Mouse (Mus musculus): ENCODE data around the gene Iqgap2. TPM values are rescaled to one million over a fixed set of nuclear protein-coding genes. Genes with fewer than 3 reads are reported as not detected.
A peak's percentile ranks its signal among the peaks of the same experiment; 100 is the strongest.

Gene Iqgap2
- polyA plus RNA-seq, 1 experiment from 2014 or later = 3.9 TPM

- H3K36me3 ChIP-seq (ENCODE audit: control insufficient read depth, insufficient read depth, low read length) = no peaks in the 10 kb centered on the region
- H3K4me1 ChIP-seq (ENCODE audit: control insufficient read depth in 2 of 2, insufficient read depth in 2 of 2, low read length in 2 of 2) = peaks cover 8 to 31% of the 10 kb centered on the region in 2 experiments
- no peaks in the 10 kb centered on the region for H3K27me3 ChIP-seq (ENCODE audit: control insufficient read depth, insufficient read depth, low read length)
- no peak for ATAC-seq (ENCODE audit: insufficient number of reproducible peaks, insufficient read depth, low FRiP score, low read depth)
- H3K27ac ChIP-seq (replicated peaks in 1 of 2; ENCODE audit: control insufficient read depth in 1 of 2, insufficient read depth in 1 of 2, low read depth in 2 of 2, low read length in 2 of 2) = peak overlapping the region in 1 of 2 experiments; percentile 86; a peak in 2 of 4 replicates
- H3K9me3 ChIP-seq (ENCODE audit: control insufficient read depth, low read length) = no peaks in the 10 kb centered on the region
- 63% methylated on average over 2 of the region's 2 CpGs for WGBS
- no peak overlapping the region for H3K9ac ChIP-seq (ENCODE audit: low read length)
- H3K4me3 ChIP-seq (ENCODE audit: control insufficient read depth in 1 of 2, insufficient read depth in 1 of 2, low read depth in 1 of 2, low read length in 2 of 2) = no peak overlapping the region
- H3K4me2 ChIP-seq (ENCODE audit: low read length) = no peak overlapping the region
These were observed 258.3 kb downstream of the Iqgap2 start for GRCm38 (mm10) chr13:95633384-95633783.

- no peak overlapping the region for H3K4me3 ChIP-seq (ENCODE audit: control insufficient read depth in 1 of 2, insufficient read depth in 1 of 2, low read depth in 1 of 2, low read length in 2 of 2)
- peaks cover 4 to 24% of the 10 kb centered on the region in 2 experiments; a peak in 3 of 4 replicates for H3K4me1 ChIP-seq (ENCODE audit: control insufficient read depth in 2 of 2, insufficient read depth in 2 of 2, low read length in 2 of 2)
- H3K27ac ChIP-seq (replicated peaks in 1 of 2; ENCODE audit: control insufficient read depth in 1 of 2, insufficient read depth in 1 of 2, low read depth in 2 of 2, low read length in 2 of 2) = 0 out of 4 replicates have a peak overlapping the region, but pooled peaks of 1 of the 2 experiments have one; percentile 86
- H3K27me3 ChIP-seq (ENCODE audit: control insufficient read depth, insufficient read depth, low read length) = no peaks in the 10 kb centered on the region
- ATAC-seq (ENCODE audit: insufficient number of reproducible peaks, insufficient read depth, low FRiP score, low read depth) = no peak
- H3K4me2 ChIP-seq (ENCODE audit: low read length) = no peak overlapping the region
- no peaks in the 10 kb centered on the region for H3K9me3 ChIP-seq (ENCODE audit: control insufficient read depth, low read length)
- H3K36me3 ChIP-seq (ENCODE audit: control insufficient read depth, insufficient read depth, low read length) = no peaks in the 10 kb centered on the region
- WGBS = 86% methylated on average over 6 of the region's 6 CpGs
- no peak overlapping the region for H3K9ac ChIP-seq (ENCODE audit: low read length)
These were observed 259.6 kb downstream of the Iqgap2 start for GRCm38 (mm10) chr13:95632144-95632543.

GRCm38 (mm10) chr13:95630747-95631146 is 261.0 kb downstream of the Iqgap2 start:
- H3K9me3 ChIP-seq (ENCODE audit: control insufficient read depth, low read length) = no peaks in the 10 kb centered on the region
- no peak overlapping the region for H3K27ac ChIP-seq (replicated peaks in 1 of 2; ENCODE audit: control insufficient read depth in 1 of 2, insufficient read depth in 1 of 2, low read depth in 2 of 2, low read length in 2 of 2)
- no peak overlapping the region for H3K4me2 ChIP-seq (ENCODE audit: low read length)
- WGBS = 58% methylated on average over 2 of the region's 2 CpGs
- no peaks in the 10 kb centered on the region for H3K27me3 ChIP-seq (ENCODE audit: control insufficient read depth, insufficient read depth, low read length)
- no peak for ATAC-seq (ENCODE audit: insufficient number of reproducible peaks, insufficient read depth, low FRiP score, low read depth)
- H3K9ac ChIP-seq (ENCODE audit: low read length) = no peak overlapping the region
- peaks cover 6 to 24% of the 10 kb centered on the region in 2 experiments; a peak in 3 of 4 replicates for H3K4me1 ChIP-seq (ENCODE audit: control insufficient read depth in 2 of 2, insufficient read depth in 2 of 2, low read length in 2 of 2)
- no peak overlapping the region for H3K4me3 ChIP-seq (ENCODE audit: control insufficient read depth in 1 of 2, insufficient read depth in 1 of 2, low read depth in 1 of 2, low read length in 2 of 2)
- H3K36me3 ChIP-seq (ENCODE audit: control insufficient read depth, insufficient read depth, low read length) = no peaks in the 10 kb centered on the region

DNA sequence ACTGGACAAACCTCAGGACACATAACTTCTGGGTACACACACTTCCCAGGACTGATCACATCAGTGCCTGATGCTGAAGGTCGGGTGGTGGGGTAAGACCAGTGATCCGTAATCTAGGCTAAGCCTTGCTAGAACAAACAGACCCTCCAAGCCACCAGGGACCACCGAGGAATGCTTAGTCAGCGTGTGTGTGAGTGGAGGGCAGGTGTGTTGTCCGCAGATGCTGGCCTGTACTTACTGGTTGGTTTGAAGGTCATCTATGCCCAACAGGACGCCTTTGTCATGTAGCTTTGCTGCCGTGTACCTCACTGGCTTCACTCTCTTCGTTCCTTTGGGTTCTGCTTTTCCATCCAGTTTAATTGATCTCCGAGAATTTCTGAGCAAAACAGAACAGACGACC is 262.0 kb downstream of the Iqgap2 start:
- H3K4me2 ChIP-seq (ENCODE audit: low read length) = no peak overlapping the region
- no peak for ATAC-seq (ENCODE audit: insufficient number of reproducible peaks, insufficient read depth, low FRiP score, low read depth)
- WGBS = 87% methylated on average over 10 of the region's 10 CpGs
- H3K4me3 ChIP-seq (ENCODE audit: control insufficient read depth in 1 of 2, insufficient read depth in 1 of 2, low read depth in 1 of 2, low read length in 2 of 2) = no peak overlapping the region
- no peaks in the 10 kb centered on the region for H3K36me3 ChIP-seq (ENCODE audit: control insufficient read depth, insufficient read depth, low read length)
- no peak overlapping the region for H3K27ac ChIP-seq (replicated peaks in 1 of 2; ENCODE audit: control insufficient read depth in 1 of 2, insufficient read depth in 1 of 2, low read depth in 2 of 2, low read length in 2 of 2)
- no peak overlapping the region for H3K9ac ChIP-seq (ENCODE audit: low read length)
- H3K9me3 ChIP-seq (ENCODE audit: control insufficient read depth, low read length) = no peaks in the 10 kb centered on the region
- H3K27me3 ChIP-seq (ENCODE audit: control insufficient read depth, insufficient read depth, low read length) = no peaks in the 10 kb centered on the region
- peaks cover 6 to 20% of the 10 kb centered on the region in 2 experiments; a peak in 3 of 4 replicates for H3K4me1 ChIP-seq (ENCODE audit: control insufficient read depth in 2 of 2, insufficient read depth in 2 of 2, low read length in 2 of 2)

DNA sequence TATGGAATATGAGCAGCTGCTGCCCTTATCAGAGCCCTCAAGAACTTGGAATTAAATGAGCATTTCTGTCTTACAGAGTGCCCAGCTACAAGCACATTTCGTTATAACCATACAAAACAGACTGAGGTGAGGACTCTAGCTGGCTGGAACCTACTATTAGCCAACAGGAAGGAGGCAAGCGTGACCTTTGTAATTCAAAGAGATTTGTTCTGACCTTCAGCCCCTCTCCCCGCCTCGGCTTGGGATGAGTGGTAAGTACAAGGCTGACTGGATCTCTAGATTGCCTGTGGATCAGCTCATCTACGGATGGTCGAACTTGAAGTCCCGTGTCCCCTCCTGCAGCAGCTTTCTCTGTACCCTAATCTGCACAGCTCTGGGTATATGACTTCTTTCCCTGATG is 265.0 kb downstream of the Iqgap2 start:
- Histone ChIP-seq H3K4me3 (ENCODE audit: control insufficient read depth in 1 of 2, insufficient read depth in 1 of 2, low read depth in 1 of 2, low read length in 2 of 2) (no peak overlapping the region), H3K4me2 (ENCODE audit: low read length) (no peak overlapping the region), H3K4me1 (ENCODE audit: control insufficient read depth in 2 of 2, insufficient read depth in 2 of 2, low read length in 2 of 2) (peaks cover 4 to 7% of the 10 kb centered on the region in 2 experiments; a peak in 3 of 4 replicates), H3K9me3 (ENCODE audit: control insufficient read depth, low read length) (no peaks in the 10 kb centered on the region), H3K9ac (ENCODE audit: low read length) (no peak overlapping the region), H3K36me3 (ENCODE audit: control insufficient read depth, insufficient read depth, low read length) (no peaks in the 10 kb centered on the region), H3K27ac (replicated peaks in 1 of 2; ENCODE audit: control insufficient read depth in 1 of 2, insufficient read depth in 1 of 2, low read depth in 2 of 2, low read length in 2 of 2) (no peak overlapping the region), H3K27me3 (ENCODE audit: control insufficient read depth, insufficient read depth, low read length) (no peaks in the 10 kb centered on the region)
- no peak for ATAC-seq (ENCODE audit: insufficient number of reproducible peaks, insufficient read depth, low FRiP score, low read depth)
- 69% methylated on average over 7 of the region's 7 CpGs for WGBS

DNA sequence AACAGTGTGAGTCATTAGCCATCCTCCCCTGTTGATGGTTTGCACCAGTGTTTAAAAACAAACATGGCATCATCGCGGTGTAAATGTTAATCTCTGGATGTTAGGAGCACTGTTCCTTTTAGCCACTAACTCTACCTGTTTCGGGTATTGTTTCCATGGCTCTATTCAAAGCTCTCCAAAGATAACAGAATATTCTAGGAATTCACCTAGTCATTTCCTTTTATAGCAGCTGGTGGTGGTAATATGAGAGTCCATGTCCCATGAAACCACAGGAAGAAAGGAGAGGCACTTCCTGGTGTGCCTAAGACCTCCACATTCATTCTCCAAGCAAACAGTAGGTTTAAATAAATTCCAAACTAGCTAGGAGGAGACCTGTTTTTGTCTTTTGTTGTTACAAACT is 268.7 kb downstream of the Iqgap2 start:
- Histone ChIP-seq H3K27ac (replicated peaks in 1 of 2; ENCODE audit: control insufficient read depth in 1 of 2, insufficient read depth in 1 of 2, low read depth in 2 of 2, low read length in 2 of 2) (no peak overlapping the region), H3K4me3 (ENCODE audit: control insufficient read depth in 1 of 2, insufficient read depth in 1 of 2, low read depth in 1 of 2, low read length in 2 of 2) (no peak overlapping the region), H3K36me3 (ENCODE audit: control insufficient read depth, insufficient read depth, low read length) (no peaks in the 10 kb centered on the region), H3K9me3 (ENCODE audit: control insufficient read depth, low read length) (no peaks in the 10 kb centered on the region), H3K9ac (ENCODE audit: low read length) (no peak overlapping the region), H3K4me2 (ENCODE audit: low read length) (no peak overlapping the region), H3K4me1 (ENCODE audit: control insufficient read depth in 2 of 2, insufficient read depth in 2 of 2, low read length in 2 of 2) (peaks cover 12% of the 10 kb centered on the region in 2 experiments; a peak in 3 of 4 replicates), H3K27me3 (ENCODE audit: control insufficient read depth, insufficient read depth, low read length) (no peaks in the 10 kb centered on the region)
- no peak for ATAC-seq (ENCODE audit: insufficient number of reproducible peaks, insufficient read depth, low FRiP score, low read depth)
- 63% methylated on average over 3 of the region's 3 CpGs for whole genome bisulfite sequencing

GRCm38 (mm10) chr13:95621563-95621962 is 270.2 kb downstream of the Iqgap2 start:
- 38% methylated on average over 3 of the region's 3 CpGs for WGBS
- Histone ChIP-seq H3K9ac (ENCODE audit: low read length) (no peak overlapping the region), H3K27ac (replicated peaks in 1 of 2; ENCODE audit: control insufficient read depth in 1 of 2, insufficient read depth in 1 of 2, low read depth in 2 of 2, low read length in 2 of 2) (no peak overlapping the region; a peak in 1 of 4 replicates), H3K27me3 (ENCODE audit: control insufficient read depth, insufficient read depth, low read length) (no peaks in the 10 kb centered on the region), H3K9me3 (ENCODE audit: control insufficient read depth, low read length) (no peaks in the 10 kb centered on the region), H3K4me1 (ENCODE audit: control insufficient read depth in 2 of 2, insufficient read depth in 2 of 2, low read length in 2 of 2) (peaks cover 11 to 15% of the 10 kb centered on the region in 2 experiments), H3K36me3 (ENCODE audit: control insufficient read depth, insufficient read depth, low read length) (no peaks in the 10 kb centered on the region), H3K4me3 (ENCODE audit: control insufficient read depth in 1 of 2, insufficient read depth in 1 of 2, low read depth in 1 of 2, low read length in 2 of 2) (no peak overlapping the region), H3K4me2 (ENCODE audit: low read length) (no peak overlapping the region)
- ATAC-seq (ENCODE audit: insufficient number of reproducible peaks, insufficient read depth, low FRiP score, low read depth) = no peak

DNA sequence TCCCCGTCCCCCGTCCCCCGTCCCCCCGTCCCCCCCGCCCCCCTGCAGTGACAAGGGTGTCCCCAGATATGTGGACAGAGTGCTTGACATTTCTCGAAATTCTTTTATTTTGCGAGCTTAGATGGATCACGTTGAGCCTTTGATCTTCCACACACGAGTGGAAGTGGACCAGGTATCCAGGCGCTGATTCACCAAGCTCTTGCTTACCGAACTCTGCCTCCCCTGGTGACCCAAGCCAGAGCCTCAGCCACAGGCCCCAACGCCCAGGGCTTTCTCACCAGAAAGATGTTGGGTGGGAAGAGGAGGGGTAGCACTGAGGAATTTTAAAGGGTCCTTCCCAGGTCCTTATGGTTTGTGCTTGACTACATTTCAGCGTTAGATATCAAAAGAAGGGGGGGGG is 272.9 kb downstream of the Iqgap2 start:
- 12% methylated on average over 13 of the region's 13 CpGs for WGBS
- no peak for ATAC-seq (ENCODE audit: insufficient number of reproducible peaks, insufficient read depth, low FRiP score, low read depth)
- Histone ChIP-seq H3K27ac (replicated peaks in 1 of 2; ENCODE audit: control insufficient read depth in 1 of 2, insufficient read depth in 1 of 2, low read depth in 2 of 2, low read length in 2 of 2) (peak overlapping the region; percentile 51 to 91; a peak in 3 of 4 replicates), H3K4me1 (ENCODE audit: control insufficient read depth in 2 of 2, insufficient read depth in 2 of 2, low read length in 2 of 2) (peaks cover 15 to 37% of the 10 kb centered on the region in 2 experiments), H3K9me3 (ENCODE audit: control insufficient read depth, low read length) (no peaks in the 10 kb centered on the region), H3K4me3 (ENCODE audit: control insufficient read depth in 1 of 2, insufficient read depth in 1 of 2, low read depth in 1 of 2, low read length in 2 of 2) (peak overlapping the region; percentile 68 to 80), H3K4me2 (ENCODE audit: low read length) (peak overlapping the region; percentile 79), H3K9ac (ENCODE audit: low read length) (peak overlapping the region; percentile 98), H3K36me3 (ENCODE audit: control insufficient read depth, insufficient read depth, low read length) (peaks cover 13% of the 10 kb centered on the region; the same call in 1 of the 2 replicates), H3K27me3 (ENCODE audit: control insufficient read depth, insufficient read depth, low read length) (no peaks in the 10 kb centered on the region)
